Mouse (Mus musculus) lung, adult 2 months (tissue): ENCODE measurements at regions not wholly inside any gene's neighbourhood (a gene's known extent, or its start where the extent isn't known, plus 50 kb on each side); places are given as distances from the start of the nearest gene placed in this dataset.

Source experiments
- CTCF ChIP-seq: fragments of 200-500 bp; IDR thresholded peaks from 2 replicates; pipeline ENCODE4 v1.5.1; 2011; ENCODE audit warnings: mild to moderate bottlenecking, low read length, control low read depth; ENCODE audit not compliant: insufficient read depth
- POLR2A ChIP-seq: fragments of 200-500 bp; IDR thresholded peaks from 2 replicates; pipeline ENCODE4 v1.6.1; 2011; ENCODE audit warnings: low read depth, mild to moderate bottlenecking, control low read depth, low read length, borderline replicate concordance; ENCODE audit errors: extremely low read depth

DNA sequence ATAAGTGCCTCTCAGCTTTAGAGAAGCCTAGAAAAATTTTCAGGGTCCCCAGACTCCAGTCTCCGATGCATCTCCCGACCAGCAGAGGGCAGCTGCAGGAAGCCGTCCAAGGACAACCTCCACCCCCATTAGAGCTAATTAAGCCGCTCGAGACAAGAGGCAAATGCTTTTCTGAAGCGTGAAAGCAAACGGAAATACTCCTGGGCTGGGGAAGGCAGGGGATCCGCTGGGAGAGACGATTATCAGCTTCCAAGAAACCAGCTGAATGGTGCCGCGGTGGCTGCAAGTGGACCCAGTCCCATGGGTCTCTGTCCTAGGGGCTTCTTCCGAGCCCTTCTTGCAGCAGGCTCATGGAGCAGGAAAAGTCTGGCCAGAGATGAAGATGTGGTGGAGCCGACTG lies 241.4 kb upstream of the Brinp1 start:
- TF ChIP-seq CTCF = peak; percentile 40; the same call in 1 of the 2 replicates
- no peak for TF ChIP-seq POLR2A
